Mouse (Mus musculus) midbrain, embryonic 11.5 days (tissue): Measurements from ENCODE around the gene Mark4. TPM values are rescaled to one million over a fixed set of nuclear protein-coding genes. Genes with fewer than 3 reads are reported as not detected.

Experiments used
- ATAC-seq: fragments of 200-750 bp; cut with Nextera tagmentation; 2 replicates; pipeline ENCODE4 v1.8.0; 2017; ENCODE audit warnings: moderate TSS enrichment, moderate library complexity; ENCODE audit not compliant: low FRiP score
- DNase-seq: peaks from one replicate; pipeline ENCODE4 v3.0.0; 2015; ENCODE audit warnings: low spot score; ENCODE audit errors: missing footprints
- H3K27ac ChIP-seq: fragments of 300-500 bp; sonication (generic); 2 replicates; pipeline ENCODE4 v1.5.1; 2014; ENCODE audit warnings: low read depth, low read length
- H3K27me3 ChIP-seq: fragments of 300-500 bp; sonication (generic); 2 replicates; pipeline ENCODE4 v1.6.1; 2014; ENCODE audit warnings: mild to moderate bottlenecking, low read length, moderate library complexity, mixed read lengths; ENCODE audit not compliant: control insufficient read depth, insufficient read depth
- H3K36me3 ChIP-seq: fragments of 300-500 bp; sonication (generic); 2 replicates; pipeline ENCODE4 v1.6.1; 2014; ENCODE audit warnings: mild to moderate bottlenecking, low read length, moderate library complexity, mixed read lengths; ENCODE audit not compliant: control insufficient read depth, insufficient read depth
- H3K4me1 ChIP-seq: fragments of 300-500 bp; sonication (generic); 2 replicates; pipeline ENCODE4 v1.6.1; 2014; ENCODE audit warnings: low read length; ENCODE audit not compliant: control insufficient read depth, insufficient read depth
- H3K4me2 ChIP-seq: fragments of 300-500 bp; sonication (generic); 2 replicates; pipeline ENCODE4 v1.6.1; 2014; ENCODE audit warnings: mild to moderate bottlenecking, moderate library complexity
- H3K4me3 ChIP-seq: fragments of 300-500 bp; sonication (generic); 2 replicates; pipeline ENCODE4 v1.5.1; 2014; ENCODE audit warnings: low read depth, low read length
- H3K9ac ChIP-seq: fragments of 300-500 bp; sonication (generic); 2 replicates; pipeline ENCODE4 v1.6.1; 2014; ENCODE audit warnings: low read length
- H3K9me3 ChIP-seq: fragments of 300-500 bp; sonication (generic); 2 replicates; pipeline ENCODE4 v1.6.1; 2016; ENCODE audit warnings: low read length; ENCODE audit not compliant: control insufficient read depth
- WGBS: fragments of 180-500 bp; shearing (Covaris S2); extraction: QIAGEN DNeasy Blood & Tissue Kit; methylation state at CpG from one replicate; pipeline ENCODE4 v1.1.7; 2014; 5-methylcytosine and 5-hydroxymethylcytosine counted together
- polyA plus RNA-seq: library from polyadenylated mRNA; unstranded; fragments of >200 nt; fragmentation: Nextera tagmentation; extraction: Ambion mirVana; gene quantifications from 2 replicates; pipeline ENCODE4 v1.2.1, GENCODE M21; 2014

The Mark4 gene
- 8.9 and 10.7 TPM in 2 replicates for polyA plus RNA-seq

- H3K9me3 ChIP-seq = no peaks in the 10 kb centered on the region
- WGBS = under 1% methylated on average over 19 of the region's 42 CpGs
- no peaks in the 10 kb centered on the region for H3K36me3 ChIP-seq
- peak within 1 kb of the TSS; percentile 72 for H3K27ac ChIP-seq
- H3K4me3 ChIP-seq = peak within 1 kb of the TSS; percentile 73
- DNase-seq (peak; percentile 99), ATAC-seq (peak; percentile 86)
- H3K4me2 ChIP-seq = peak within 1 kb of the TSS; percentile 86
- no peaks in the 10 kb centered on the region for H3K27me3 ChIP-seq
- H3K4me1 ChIP-seq = peaks cover 12% of the 10 kb centered on the region
- H3K9ac ChIP-seq = peak within 1 kb of the TSS; percentile 73
These were observed at the start of gene Mark4 for GRCm38 (mm10) chr7:19458591-19459111. Mark4 (minus strand) TSS chr7:19458821.

GRCm38 (mm10) chr7:19507612-19507981 is 49.0 kb upstream of the Mark4 start:
- Histone ChIP-seq H3K27ac (peak overlapping the region; percentile 35; the same call in 1 of the 2 replicates), H3K9me3 (no peaks in the 10 kb centered on the region), H3K4me1 (peaks cover 19% of the 10 kb centered on the region), H3K9ac (peak overlapping the region; percentile 76), H3K4me2 (peak overlapping the region; percentile 97), H3K27me3 (no peaks in the 10 kb centered on the region; the same call in 1 of the 2 replicates), H3K4me3 (peak overlapping the region; percentile 68), H3K36me3 (no peaks in the 10 kb centered on the region)
- ATAC-seq (no peak), DNase-seq (peak; percentile 94)
- WGBS = 4% methylated on average over 18 of the region's 18 CpGs

GRCm38 (mm10) chr7:19506969-19507611 is 48.5 kb upstream of the Mark4 start:
- Histone ChIP-seq H3K9ac (peak overlapping the region; percentile 76), H3K4me3 (peak overlapping the region; percentile 68), H3K4me2 (peak overlapping the region; percentile 97), H3K27ac (peak overlapping the region; percentile 35; the same call in 1 of the 2 replicates), H3K27me3 (no peaks in the 10 kb centered on the region; the same call in 1 of the 2 replicates), H3K36me3 (no peaks in the 10 kb centered on the region), H3K4me1 (peaks cover 19% of the 10 kb centered on the region), H3K9me3 (no peaks in the 10 kb centered on the region)
- under 1% methylated on average over 68 of the region's 71 CpGs for WGBS
- DNase-seq (peak; percentile 94), ATAC-seq (peak; percentile 53)

GRCm38 (mm10) chr7:19506326-19506725 is 47.7 kb upstream of the Mark4 start:
- DNase-seq = no peak
- H3K4me2 ChIP-seq = peak overlapping the region; percentile 97

DNA sequence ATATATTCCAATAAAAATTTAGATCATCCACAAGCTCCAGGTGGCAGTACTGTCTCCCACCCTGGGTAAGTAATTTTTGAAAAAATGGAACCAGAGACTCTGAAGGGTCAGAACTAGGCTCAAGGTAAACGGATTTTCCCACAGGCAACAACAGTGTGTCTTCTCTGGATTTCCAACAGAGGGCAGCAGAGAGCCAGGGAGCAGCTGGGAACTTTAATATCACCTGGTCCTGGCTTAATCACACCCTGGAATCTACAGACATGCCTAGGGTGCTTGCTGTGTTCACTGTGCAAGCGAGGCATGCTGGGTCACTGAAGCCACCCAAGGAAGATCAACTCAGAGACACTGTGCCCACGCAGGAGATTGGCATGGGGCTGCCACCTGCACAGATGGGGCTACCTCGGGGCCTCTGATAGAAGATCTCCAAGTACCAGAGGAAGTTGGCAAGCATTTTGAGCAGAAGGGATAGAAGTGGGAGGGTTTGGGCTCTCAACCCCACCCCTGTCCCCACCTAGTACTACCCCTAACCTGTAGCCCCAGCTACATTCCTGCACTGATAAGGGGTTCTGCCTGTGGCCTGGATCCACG is 45.0 kb upstream of the Mark4 start:
- H3K4me3 ChIP-seq = no peak overlapping the region
- H3K9me3 ChIP-seq = no peaks in the 10 kb centered on the region
- DNase-seq = no peak
- peaks cover 14% of the 10 kb centered on the region for H3K4me1 ChIP-seq
- no peak overlapping the region for H3K9ac ChIP-seq
- ATAC-seq = no peak
- no peak overlapping the region for H3K4me2 ChIP-seq
- no peak overlapping the region for H3K27ac ChIP-seq
- no peaks in the 10 kb centered on the region for H3K36me3 ChIP-seq
- 40% methylated on average over 5 of the region's 5 CpGs for WGBS
- H3K27me3 ChIP-seq = no peaks in the 10 kb centered on the region; the same call in 1 of the 2 replicates

More at GRCm38 (mm10) chr7:19506326-19506725, 47.7 kb upstream of the Mark4 start:
- peaks cover 19% of the 10 kb centered on the region for H3K4me1 ChIP-seq
- H3K9ac ChIP-seq = peak overlapping the region; percentile 76
- no peaks in the 10 kb centered on the region for H3K36me3 ChIP-seq
- no peak for ATAC-seq
- H3K27me3 ChIP-seq = no peaks in the 10 kb centered on the region; the same call in 1 of the 2 replicates
- no peak overlapping the region for H3K27ac ChIP-seq
- peak overlapping the region; percentile 68 for H3K4me3 ChIP-seq
- H3K9me3 ChIP-seq = no peaks in the 10 kb centered on the region
- 16% methylated on average over 6 of the region's 6 CpGs for WGBS

DNA sequence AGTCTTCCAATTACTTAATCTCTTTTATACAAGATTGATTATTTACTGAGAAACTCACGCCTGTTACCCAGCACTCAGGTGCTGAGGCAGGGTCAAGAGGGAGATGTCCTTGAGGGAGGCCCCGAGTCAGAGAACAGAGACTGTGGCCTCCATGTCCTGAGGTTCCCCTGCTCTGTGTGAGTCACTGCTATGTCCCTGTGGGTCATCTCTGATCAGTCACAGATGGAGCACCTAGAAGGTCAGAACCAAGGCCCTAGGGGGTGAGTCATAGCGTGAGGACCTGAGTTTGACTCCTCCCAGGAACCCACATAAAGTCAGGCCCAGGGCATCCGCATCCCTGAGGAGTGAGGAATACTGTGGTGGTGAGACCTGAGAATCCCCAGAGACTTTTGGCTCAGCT is 43.0 kb upstream of the Mark4 start:
- H3K4me3 ChIP-seq = no peak overlapping the region
- 76% methylated on average over 4 of the region's 4 CpGs for WGBS
- H3K4me1 ChIP-seq = peaks cover 3% of the 10 kb centered on the region; the same call in 1 of the 2 replicates
- H3K27ac ChIP-seq = no peak overlapping the region
- DNase-seq (no peak), ATAC-seq (no peak)
- H3K36me3 ChIP-seq = no peaks in the 10 kb centered on the region
- no peaks in the 10 kb centered on the region for H3K9me3 ChIP-seq
- H3K27me3 ChIP-seq = no peaks in the 10 kb centered on the region; the same call in 1 of the 2 replicates
- H3K4me2 ChIP-seq = no peak overlapping the region
- H3K9ac ChIP-seq = no peak overlapping the region

DNA sequence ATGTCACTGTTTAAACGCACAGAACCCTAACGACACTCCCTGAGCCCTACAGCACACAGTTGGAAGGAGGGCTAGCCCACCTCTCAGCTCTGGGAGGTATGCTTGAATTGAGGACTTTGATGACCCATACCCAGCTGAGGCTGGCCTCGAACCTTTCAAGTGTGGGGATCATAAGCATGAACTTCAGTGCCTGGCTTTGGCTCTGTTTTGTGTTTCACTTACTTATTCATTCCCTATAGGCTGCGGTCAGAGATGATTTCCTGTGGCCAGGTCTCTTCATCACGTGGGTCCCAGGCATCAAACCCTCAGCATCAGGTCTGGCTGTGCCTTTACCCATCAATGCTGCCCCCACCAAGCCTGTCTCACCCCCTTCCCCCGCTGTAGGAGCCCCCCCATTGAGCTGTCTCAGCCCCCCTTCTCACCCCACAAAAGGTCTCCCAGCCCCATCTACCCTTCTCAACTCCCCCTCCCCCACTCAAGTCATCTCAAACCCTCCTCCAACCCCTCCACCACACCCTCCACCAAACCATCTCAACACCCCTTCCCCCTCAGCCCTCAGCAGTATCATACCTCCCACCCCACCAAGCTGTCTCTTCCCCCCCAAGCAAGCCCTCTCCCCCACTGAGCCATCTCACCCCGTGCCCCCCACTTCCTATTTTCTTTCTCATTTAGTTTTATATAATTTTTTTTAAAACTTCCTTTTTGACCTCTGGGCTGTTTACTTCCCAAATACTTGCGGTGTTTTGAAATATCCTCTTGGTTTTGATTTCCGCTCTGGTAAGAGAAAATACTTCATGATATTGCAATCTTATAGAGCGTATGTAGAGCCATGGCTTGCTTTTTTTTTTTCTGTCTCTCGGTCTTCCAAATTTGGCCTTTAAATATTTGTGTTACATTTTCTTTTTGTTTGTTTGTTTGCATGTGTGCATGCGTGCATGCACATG is 42.1 kb upstream of the Mark4 start:
- DNase-seq (no peak), ATAC-seq (no peak)
- 76% methylated on average over 12 of the region's 12 CpGs for WGBS
- Histone ChIP-seq H3K9ac (no peak overlapping the region), H3K27me3 (no peaks in the 10 kb centered on the region), H3K4me3 (no peak overlapping the region), H3K4me2 (no peak overlapping the region), H3K4me1 (no peaks in the 10 kb centered on the region), H3K9me3 (no peaks in the 10 kb centered on the region), H3K27ac (no peak overlapping the region), H3K36me3 (no peaks in the 10 kb centered on the region)

DNA sequence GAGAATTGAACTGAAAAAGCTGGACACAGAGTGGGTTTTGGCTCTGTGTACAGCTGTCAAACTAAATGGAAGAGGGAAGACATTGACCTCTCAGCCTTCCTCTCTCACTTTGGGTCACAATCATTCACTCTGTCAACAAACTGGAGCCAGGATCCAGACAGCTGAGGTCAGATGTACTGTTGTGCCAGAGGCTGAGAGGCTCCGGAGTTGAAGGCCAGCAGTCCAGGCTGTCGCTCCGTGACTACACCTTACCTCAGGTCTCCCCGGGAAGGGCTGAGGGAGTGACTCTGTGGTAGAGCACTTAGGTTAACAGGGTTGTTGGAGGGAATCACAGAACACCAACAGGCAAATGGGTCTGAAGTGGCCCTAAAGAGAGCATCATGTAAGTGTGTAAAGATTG is 39.7 kb upstream of the Mark4 start:
- H3K4me3 ChIP-seq = no peak overlapping the region
- no peak overlapping the region for H3K27ac ChIP-seq
- H3K4me1 ChIP-seq = no peaks in the 10 kb centered on the region
- H3K36me3 ChIP-seq = no peaks in the 10 kb centered on the region
- H3K27me3 ChIP-seq = peaks cover 1% of the 10 kb centered on the region; the same call in 1 of the 2 replicates
- no peak for DNase-seq
- H3K9ac ChIP-seq = no peak overlapping the region
- no peak for ATAC-seq
- no peak overlapping the region for H3K4me2 ChIP-seq
- WGBS = 88% methylated on average over 4 of the region's 4 CpGs
- no peaks in the 10 kb centered on the region for H3K9me3 ChIP-seq
